Mouse (Mus musculus) ES-E14 (cell line): ENCODE results near the gene Sec61a2. TPM values are rescaled to one million over a fixed set of nuclear protein-coding genes. Genes with fewer than 3 reads are reported as not detected.

Experiments used
- DNase-seq: peaks from one replicate; pipeline ENCODE4 v3.0.0-alpha.2; 2013; ENCODE audit warnings: low read depth, low spot score
- H3K27ac ChIP-seq: 2 replicates; pipeline ENCODE4 v1.5.1; 2012; ENCODE audit warnings: low read depth, mild to moderate bottlenecking, low read length, moderate library complexity, mixed read lengths; ENCODE audit not compliant: poor library complexity, insufficient read depth, severe bottlenecking
- H3K36me3 ChIP-seq: 2 replicates; pipeline ENCODE4 v1.6.1; 2012; ENCODE audit warnings: mild to moderate bottlenecking, low read length, moderate library complexity, mixed read lengths; ENCODE audit not compliant: control insufficient read depth, poor library complexity, insufficient read depth, severe bottlenecking
- H3K4me1 ChIP-seq, 2 experiments: fragments of 150-350 bp in 1 of 2; sonication (generic) in 1 of 2; 2 replicates each; pipeline ENCODE4 v1.6.1; 2012; ENCODE audit warnings: low read length in 2 of 2, mild to moderate bottlenecking in 1 of 2, mixed read lengths in 1 of 2; ENCODE audit not compliant: control insufficient read depth in 2 of 2, insufficient read depth in 2 of 2, poor library complexity in 1 of 2
- H3K4me3 ChIP-seq, 2 experiments: fragments of 150-350 bp in 1 of 2; sonication (generic) in 1 of 2; 2 replicates each; pipeline ENCODE4 v1.5.1; 2012; ENCODE audit warnings: low read length in 2 of 2, low read depth in 1 of 2, mild to moderate bottlenecking in 1 of 2, mixed read lengths in 1 of 2; ENCODE audit not compliant: insufficient read depth in 1 of 2, poor library complexity in 1 of 2, severe bottlenecking in 1 of 2
- H3K9ac ChIP-seq: 2 replicates; pipeline ENCODE4 v1.6.1; 2012; ENCODE audit warnings: low read depth, mild to moderate bottlenecking, low read length, mixed read lengths; ENCODE audit not compliant: poor library complexity, insufficient read depth, severe bottlenecking
- H3K9me3 ChIP-seq: fragments of 150-350 bp; sonication (generic); 2 replicates; pipeline ENCODE4 v1.6.1; 2012; ENCODE audit warnings: low read depth, mild to moderate bottlenecking, low read length; ENCODE audit not compliant: control insufficient read depth, insufficient read depth
- CHD2 ChIP-seq: IDR thresholded peaks from 2 replicates; pipeline ENCODE4 v1.6.1; 2014; ENCODE audit warnings: mild to moderate bottlenecking, low read depth, low read length, inconsistent platforms
- HCFC1 ChIP-seq: IDR thresholded peaks from 2 replicates; pipeline ENCODE4 v1.6.1; 2012; ENCODE audit warnings: low read length, inconsistent platforms, borderline replicate concordance; ENCODE audit not compliant: insufficient read depth
- MAFK ChIP-seq: IDR thresholded peaks from 2 replicates; pipeline ENCODE4 v1.6.1; 2014; ENCODE audit warnings: mild to moderate bottlenecking, low read depth, low read length, inconsistent platforms; ENCODE audit not compliant: insufficient read depth
- ZC3H11A ChIP-seq: IDR thresholded peaks from 2 replicates; pipeline ENCODE4 v1.6.1; 2012; ENCODE audit warnings: low read depth, mild to moderate bottlenecking, inconsistent platforms, low read length, borderline replicate concordance
- ZNF384 ChIP-seq: IDR thresholded peaks from 2 replicates; pipeline ENCODE4 v1.6.1; 2012; ENCODE audit warnings: low read depth, low read length, inconsistent platforms
- in situ Hi-C, 2 experiments: fragments of 600-800 bp; cut with MboI; formaldehyde crosslinking; loops; one replicate each; pipeline ENCODE4 v1.15.1; 2025; ENCODE audit warnings: low sequenced_read_pairs in 2 of 2, inconsistent platforms in 1 of 2; ENCODE audit not compliant: unreplicated experiment in 2 of 2
- total RNA-seq: library from RNA; depleted of rRNA; stranded (reverse); fragments of 300-350 nt; gene quantifications from 2 replicates; pipeline ENCODE4 v1.2.3, GENCODE M21; 2012

Gene Sec61a2
- total RNA-seq, 1 experiment: 56.1 TPM

- Histone ChIP-seq H3K36me3 (peaks cover 6% of the 10 kb centered on the region; the same call in 1 of the 2 replicates), H3K9ac (no peak overlapping the region), H3K4me3 (no peak overlapping the region), H3K9me3 (no peaks in the 10 kb centered on the region), H3K4me1 (no peaks in the 10 kb centered on the region), H3K27ac (no peak overlapping the region)
- peak; percentile 33 for DNase-seq
- TF ChIP-seq ZNF384 (no peak), ZC3H11A (peak; percentile 52; the same call in 1 of the 2 replicates)
- in situ Hi-C loops: no loop called here
These were observed 4.9 kb upstream of the Sec61a2 start for GRCm38 (mm10) chr2:5900145-5900544.

GRCm38 (mm10) chr2:5894296-5894695 is 936 bp downstream of the Sec61a2 start:
- H3K9me3 ChIP-seq: no peaks in the 10 kb centered on the region
- H3K36me3 ChIP-seq: peaks cover 9% of the 10 kb centered on the region
- in situ Hi-C loops: no loop called here
- no peak for TF ChIP-seq CHD2
- no peak for TF ChIP-seq ZC3H11A
- no peak for TF ChIP-seq ZNF384
- no peak for TF ChIP-seq MAFK
- no peak for TF ChIP-seq HCFC1
- DNase-seq: no peak
- H3K27ac ChIP-seq: no peak overlapping the region
- H3K4me3 ChIP-seq: peak overlapping the region; percentile 82 to 98
- no peaks in the 10 kb centered on the region; a peak in 1 of 4 replicates for H3K4me1 ChIP-seq
- H3K9ac ChIP-seq: peak overlapping the region; percentile 11; the same call in 1 of the 2 replicates

- in situ Hi-C loops: no loop called here
- Histone ChIP-seq H3K4me1 (peaks cover 0 to 2% of the 10 kb centered on the region in 2 experiments; a peak in 2 of 4 replicates), H3K36me3 (peaks cover 31% of the 10 kb centered on the region), H3K9ac (no peak overlapping the region), H3K9me3 (no peaks in the 10 kb centered on the region), H3K4me3 (no peak overlapping the region), H3K27ac (no peak overlapping the region)
- no peak for TF ChIP-seq HCFC1
- no peak for TF ChIP-seq ZC3H11A
- no peak for TF ChIP-seq MAFK
- TF ChIP-seq CHD2: no peak
- TF ChIP-seq ZNF384: no peak
- no peak for DNase-seq
These were observed 5.8 kb downstream of the Sec61a2 start for GRCm38 (mm10) chr2:5889412-5889811.

DNA sequence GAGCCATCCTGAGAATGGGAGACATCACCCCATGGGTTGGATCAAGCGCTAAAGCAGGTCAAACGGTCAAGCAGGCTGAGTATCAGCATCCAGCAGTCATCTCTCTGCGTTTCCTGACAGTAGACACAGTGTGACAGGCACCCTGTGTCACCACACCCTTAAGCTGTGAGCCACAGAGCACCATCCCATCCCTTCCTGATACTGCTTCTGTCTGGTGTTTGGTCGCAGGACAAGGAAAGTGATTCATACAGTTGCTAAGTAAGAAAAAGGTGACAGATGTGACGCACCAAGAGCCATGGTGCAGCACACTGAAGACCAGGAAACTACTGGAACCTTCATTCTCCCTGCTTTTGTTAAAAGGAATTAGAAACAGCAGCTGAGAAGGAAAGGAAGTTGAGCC is 6.4 kb downstream of the Sec61a2 start:
- TF ChIP-seq MAFK (no peak), CHD2 (no peak), ZNF384 (no peak), ZC3H11A (no peak), HCFC1 (no peak)

DNA sequence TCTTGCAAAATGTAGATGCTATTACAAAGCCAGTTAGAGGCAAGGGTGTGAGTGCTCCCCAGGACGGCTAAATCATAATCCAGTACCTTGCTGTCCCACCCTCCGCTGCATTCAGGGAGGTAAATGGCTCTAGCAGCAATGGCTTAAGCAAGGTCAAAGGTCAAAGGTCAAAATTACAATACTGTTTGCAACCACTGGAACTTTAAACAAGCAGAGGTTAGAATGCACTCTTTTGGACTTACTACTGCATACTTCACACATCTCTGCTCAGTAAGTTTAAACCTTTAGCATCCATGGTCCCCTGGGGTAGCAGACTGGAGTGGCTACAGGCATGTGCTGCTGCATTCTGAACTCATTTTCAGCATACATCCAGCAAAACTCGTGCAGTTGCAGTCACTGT is 17.8 kb downstream of the Sec61a2 start:
- Histone ChIP-seq H3K4me3 (no peak overlapping the region), H3K9me3 (no peaks in the 10 kb centered on the region), H3K36me3 (peaks cover 27% of the 10 kb centered on the region), H3K4me1 (peaks cover 0 to 2% of the 10 kb centered on the region in 2 experiments; a peak in 1 of 4 replicates), H3K27ac (no peak overlapping the region), H3K9ac (no peak overlapping the region)
- no peak for TF ChIP-seq HCFC1
- TF ChIP-seq ZNF384: no peak
- TF ChIP-seq MAFK: no peak
- no peak for TF ChIP-seq ZC3H11A
- no peak for TF ChIP-seq CHD2
- no peak for DNase-seq
- in situ Hi-C loops: no loop called here

More for the DNA sequence above, 6.4 kb downstream of the Sec61a2 start:
- H3K4me1 ChIP-seq: peaks cover 0 to 2% of the 10 kb centered on the region in 2 experiments; a peak in 2 of 4 replicates
- in situ Hi-C loops: no loop called here
- H3K27ac ChIP-seq: no peak overlapping the region
- H3K36me3 ChIP-seq: peaks cover 31% of the 10 kb centered on the region
- no peak overlapping the region for H3K9ac ChIP-seq
- H3K4me3 ChIP-seq: no peak overlapping the region
- no peak for DNase-seq
- H3K9me3 ChIP-seq: no peaks in the 10 kb centered on the region
